Mouse (Mus musculus): Measurements from ENCODE around the gene Psmc3. TPM values are rescaled to one million over a fixed set of nuclear protein-coding genes. Genes with fewer than 3 reads are reported as not detected.
A peak's percentile ranks its signal among the peaks of the same experiment; 100 is the strongest.
"Not testable (repeated sequence)": the region's sequence is repeated elsewhere in the genome, so short reads cannot be mapped to it uniquely, and the experiment has no call there.

Psmc3 gene
- total and polyA plus RNA-seq, 2 experiments: 69.4 to 190 TPM

DNA sequence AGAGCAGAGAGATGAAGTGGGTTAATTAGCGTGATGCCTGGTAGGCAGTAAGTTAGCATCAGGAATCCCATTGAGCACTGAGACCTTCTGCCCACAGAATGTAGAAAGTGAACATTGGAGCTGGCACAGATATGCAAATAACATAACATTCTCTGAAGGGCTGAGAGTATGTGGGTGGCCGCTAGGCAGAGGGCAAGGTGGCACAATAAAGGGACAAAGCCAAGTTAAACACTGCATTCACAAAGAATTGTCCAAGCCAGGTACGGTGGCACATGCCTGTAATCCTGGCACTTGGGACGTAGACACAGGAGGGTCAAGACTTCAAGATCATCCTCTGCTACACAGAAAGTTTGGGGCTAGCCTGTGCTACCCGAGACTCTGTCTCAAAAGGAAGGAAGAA is 55.4 kb downstream of the Psmc3 start:
- Histone ChIP-seq H3K9ac (ENCODE audit: low read depth, low read length) (no peak overlapping the region), H3K36me3 (ENCODE audit: control insufficient read depth, insufficient read depth, low read length) (no peaks in the 10 kb centered on the region), H3K4me3 (ENCODE audit: insufficient read depth, low read depth, low read length) (no peak overlapping the region), H3K27me3 (ENCODE audit: control insufficient read depth, insufficient read depth, low read length) (no peaks in the 10 kb centered on the region), H3K79me2 (ENCODE audit: control insufficient read depth, insufficient read depth, low read length) (no peaks in the 10 kb centered on the region), H3K4me1 (ENCODE audit: control insufficient read depth, insufficient read depth, low read length) (peaks cover 5% of the 10 kb centered on the region; the same call in 1 of the 2 replicates), H3K27ac (replicated peaks; ENCODE audit: insufficient read depth, low read depth, low read length) (no peak overlapping the region)
- 41% methylated on average over 5 of the region's 5 CpGs for WGBS
- TF ChIP-seq POLR2A (IDR thresholded peaks at IDR 0.05; ENCODE audit: extremely low read depth, insufficient read depth, low read length) (no peak), CTCF (IDR thresholded peaks at IDR 0.05; ENCODE audit: low read depth, low read length) (no peak)
- DNase-seq (ENCODE audit: extremely low read depth, low read depth, low spot score): peak; percentile 60

DNA sequence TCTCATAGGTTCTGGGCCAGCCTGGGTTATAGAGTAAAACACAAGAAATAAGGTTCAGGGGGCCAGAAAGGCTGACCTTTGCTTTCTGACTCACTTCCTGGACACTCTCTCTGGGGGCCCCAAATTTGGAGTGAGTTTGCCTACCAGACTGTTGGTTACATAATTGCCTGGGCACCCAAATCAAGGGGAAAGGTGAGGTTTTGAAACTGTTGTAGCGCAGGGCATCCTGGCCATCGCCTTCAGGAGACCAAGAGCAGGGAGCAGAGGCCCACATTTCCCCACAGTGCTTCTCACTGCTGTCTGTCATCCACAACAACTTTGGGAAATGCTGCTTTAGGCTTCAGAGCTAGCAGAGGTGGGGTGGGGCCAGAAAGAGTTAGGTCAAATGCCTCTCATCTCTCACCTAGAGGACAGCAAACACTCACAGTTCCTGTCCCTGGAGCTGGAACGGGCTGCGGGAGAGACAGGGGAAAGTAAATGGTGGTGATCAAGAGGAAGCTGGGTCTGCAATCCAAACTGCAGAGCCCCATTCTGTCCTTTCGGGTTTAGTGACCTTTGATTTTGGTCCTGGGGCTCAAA is 56.1 kb downstream of the Psmc3 start:
- Histone ChIP-seq H3K9ac (ENCODE audit: low read depth, low read length) (no peak overlapping the region), H3K4me1 (ENCODE audit: control insufficient read depth, insufficient read depth, low read length) (peaks cover 5% of the 10 kb centered on the region; the same call in 1 of the 2 replicates), H3K27ac (replicated peaks; ENCODE audit: insufficient read depth, low read depth, low read length) (peak overlapping the region; percentile 45), H3K36me3 (ENCODE audit: control insufficient read depth, insufficient read depth, low read length) (no peaks in the 10 kb centered on the region), H3K27me3 (ENCODE audit: control insufficient read depth, insufficient read depth, low read length) (no peaks in the 10 kb centered on the region), H3K79me2 (ENCODE audit: control insufficient read depth, insufficient read depth, low read length) (no peaks in the 10 kb centered on the region), H3K4me3 (ENCODE audit: insufficient read depth, low read depth, low read length) (no peak overlapping the region)
- 27% methylated on average over 5 of the region's 5 CpGs for WGBS
- peak; percentile 78 for DNase-seq (ENCODE audit: extremely low read depth, low read depth, low spot score)
- TF ChIP-seq POLR2A (IDR thresholded peaks at IDR 0.05; ENCODE audit: extremely low read depth, insufficient read depth, low read length): no peak

DNA sequence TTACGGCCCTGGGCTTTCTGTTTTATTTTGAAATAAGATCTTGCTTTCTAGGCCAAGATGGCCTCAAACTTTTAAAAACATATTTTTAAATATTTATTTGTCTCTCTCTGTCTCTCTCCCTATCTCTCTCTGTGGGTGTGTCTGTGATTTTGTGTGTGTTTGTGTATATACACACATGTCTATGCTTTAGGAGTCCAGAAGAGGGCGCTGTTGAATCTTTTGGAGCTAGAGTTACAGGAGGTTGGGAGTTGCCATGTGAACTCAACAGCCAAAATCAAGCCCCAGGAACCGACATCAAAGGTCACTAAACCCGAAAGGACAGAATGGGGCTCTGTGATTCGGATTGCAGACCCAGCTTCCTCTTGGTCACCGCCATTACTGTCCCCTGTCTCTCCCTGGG is 56.6 kb downstream of the Psmc3 start:
- no peak for TF ChIP-seq CTCF (IDR thresholded peaks at IDR 0.05; ENCODE audit: low read depth, low read length)
- TF ChIP-seq POLR2A (IDR thresholded peaks at IDR 0.05; ENCODE audit: extremely low read depth, insufficient read depth, low read length): no peak
- H3K4me1 ChIP-seq (ENCODE audit: control insufficient read depth, insufficient read depth, low read length): peaks cover 5% of the 10 kb centered on the region; the same call in 1 of the 2 replicates
- no peaks in the 10 kb centered on the region for H3K79me2 ChIP-seq (ENCODE audit: control insufficient read depth, insufficient read depth, low read length)
- no peak overlapping the region for H3K9ac ChIP-seq (ENCODE audit: low read depth, low read length)
- H3K4me3 ChIP-seq (ENCODE audit: insufficient read depth, low read depth, low read length): no peak overlapping the region
- H3K36me3 ChIP-seq (ENCODE audit: control insufficient read depth, insufficient read depth, low read length): no peaks in the 10 kb centered on the region
- peak overlapping the region; percentile 45; the same call in 1 of the 2 replicates for H3K27ac ChIP-seq (replicated peaks; ENCODE audit: insufficient read depth, low read depth, low read length)
- 66% methylated on average over 6 of the region's 6 CpGs for WGBS
- H3K27me3 ChIP-seq (ENCODE audit: control insufficient read depth, insufficient read depth, low read length): no peaks in the 10 kb centered on the region
- DNase-seq (ENCODE audit: extremely low read depth, low read depth, low spot score): peak; percentile 27

DNA sequence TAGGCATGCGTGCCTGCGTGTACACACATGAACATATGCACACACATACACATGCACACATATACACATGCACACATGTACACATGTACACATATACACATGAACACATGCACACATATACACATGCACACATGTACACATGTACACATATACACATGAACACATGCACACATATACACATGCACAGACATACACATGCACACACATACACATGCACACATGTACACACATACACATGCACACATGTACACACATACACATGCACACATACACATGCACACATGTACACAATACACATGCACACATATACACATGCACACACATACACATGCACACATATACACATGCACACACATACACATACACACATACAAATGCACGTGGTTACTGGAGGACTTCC is 58.0 kb downstream of the Psmc3 start:
- 89% methylated on average over 3 of the region's 3 CpGs for WGBS
- H3K36me3 ChIP-seq (ENCODE audit: control insufficient read depth, insufficient read depth, low read length); H3K9ac ChIP-seq (ENCODE audit: low read depth, low read length); H3K4me3 ChIP-seq (ENCODE audit: insufficient read depth, low read depth, low read length); H3K4me1 ChIP-seq (ENCODE audit: control insufficient read depth, insufficient read depth, low read length); H3K27ac ChIP-seq (replicated peaks; ENCODE audit: insufficient read depth, low read depth, low read length); H3K27me3 ChIP-seq (ENCODE audit: control insufficient read depth, insufficient read depth, low read length); H3K79me2 ChIP-seq (ENCODE audit: control insufficient read depth, insufficient read depth, low read length); DNase-seq (ENCODE audit: extremely low read depth, low read depth, low spot score): not testable (repeated sequence)

DNA sequence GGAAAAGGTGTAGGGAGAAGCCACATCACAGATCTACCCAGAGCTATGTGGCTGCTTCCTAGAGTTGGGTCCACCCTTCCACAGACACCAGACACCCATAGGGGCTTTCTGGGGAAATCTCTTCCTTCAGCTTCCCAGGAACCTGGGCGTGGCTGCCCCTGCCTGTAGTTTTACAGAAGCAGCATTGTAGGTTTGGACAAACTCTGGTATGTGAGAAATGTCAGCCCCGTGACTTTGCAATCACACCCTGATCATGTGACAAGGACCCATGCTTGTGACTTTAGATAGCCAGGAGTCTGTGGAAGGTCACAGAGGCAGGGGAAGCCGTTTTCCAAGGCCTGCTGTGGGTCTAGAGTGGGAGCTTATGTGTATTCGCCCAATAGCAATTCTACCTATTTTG is 58.7 kb downstream of the Psmc3 start:
- no peaks in the 10 kb centered on the region for H3K79me2 ChIP-seq (ENCODE audit: control insufficient read depth, insufficient read depth, low read length)
- no peak for DNase-seq (ENCODE audit: extremely low read depth, low read depth, low spot score)
- no peak for TF ChIP-seq POLR2A (IDR thresholded peaks at IDR 0.05; ENCODE audit: extremely low read depth, insufficient read depth, low read length)
- TF ChIP-seq CTCF (IDR thresholded peaks at IDR 0.05; ENCODE audit: low read depth, low read length): no peak
- peaks cover 5% of the 10 kb centered on the region; the same call in 1 of the 2 replicates for H3K4me1 ChIP-seq (ENCODE audit: control insufficient read depth, insufficient read depth, low read length)
- WGBS: 74% methylated on average over 4 of the region's 4 CpGs
- no peaks in the 10 kb centered on the region for H3K27me3 ChIP-seq (ENCODE audit: control insufficient read depth, insufficient read depth, low read length)
- H3K27ac ChIP-seq (replicated peaks; ENCODE audit: insufficient read depth, low read depth, low read length): no peak overlapping the region
- no peak overlapping the region for H3K9ac ChIP-seq (ENCODE audit: low read depth, low read length)
- H3K36me3 ChIP-seq (ENCODE audit: control insufficient read depth, insufficient read depth, low read length): no peaks in the 10 kb centered on the region
- H3K4me3 ChIP-seq (ENCODE audit: insufficient read depth, low read depth, low read length): no peak overlapping the region

DNA sequence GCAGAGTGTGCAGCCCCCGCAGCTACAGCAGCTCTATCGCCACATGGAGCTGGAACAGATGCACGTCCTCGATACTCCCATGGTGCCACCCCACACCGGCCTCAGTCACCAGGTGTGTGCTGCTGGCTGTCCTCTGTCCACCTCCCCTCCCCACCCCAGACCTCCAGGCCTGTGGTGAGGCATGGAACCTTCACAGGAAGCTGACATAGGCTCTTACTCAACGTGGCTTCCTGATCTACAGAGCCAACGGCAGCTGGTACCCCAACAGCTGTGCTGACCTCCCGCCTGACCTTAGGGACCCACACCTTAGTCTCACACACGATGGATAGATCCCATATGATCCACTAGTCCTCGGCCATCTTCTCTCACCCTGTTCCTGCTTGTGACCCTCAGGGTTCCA is 59.5 kb downstream of the Psmc3 start:
- WGBS: 81% methylated on average over 10 of the region's 10 CpGs
- H3K27me3 ChIP-seq (ENCODE audit: control insufficient read depth, insufficient read depth, low read length): no peaks in the 10 kb centered on the region
- no peak for TF ChIP-seq CTCF (IDR thresholded peaks at IDR 0.05; ENCODE audit: low read depth, low read length)
- TF ChIP-seq POLR2A (IDR thresholded peaks at IDR 0.05; ENCODE audit: extremely low read depth, insufficient read depth, low read length): no peak
- DNase-seq (ENCODE audit: extremely low read depth, low read depth, low spot score): no peak
- peaks cover 5% of the 10 kb centered on the region; the same call in 1 of the 2 replicates for H3K4me1 ChIP-seq (ENCODE audit: control insufficient read depth, insufficient read depth, low read length)
- no peaks in the 10 kb centered on the region for H3K79me2 ChIP-seq (ENCODE audit: control insufficient read depth, insufficient read depth, low read length)
- H3K4me3 ChIP-seq (ENCODE audit: insufficient read depth, low read depth, low read length): no peak overlapping the region
- H3K9ac ChIP-seq (ENCODE audit: low read depth, low read length): no peak overlapping the region
- H3K27ac ChIP-seq (replicated peaks; ENCODE audit: insufficient read depth, low read depth, low read length): no peak overlapping the region
- H3K36me3 ChIP-seq (ENCODE audit: control insufficient read depth, insufficient read depth, low read length): no peaks in the 10 kb centered on the region

Data from liver, adult 2 months (tissue).